Mouse (Mus musculus): Measurements from ENCODE around the gene Aqp11. TPM values are rescaled to one million over a fixed set of nuclear protein-coding genes. Genes with fewer than 3 reads are reported as not detected.

Aqp11 gene
- 1.2 TPM for total RNA-seq (2023)

DNA sequence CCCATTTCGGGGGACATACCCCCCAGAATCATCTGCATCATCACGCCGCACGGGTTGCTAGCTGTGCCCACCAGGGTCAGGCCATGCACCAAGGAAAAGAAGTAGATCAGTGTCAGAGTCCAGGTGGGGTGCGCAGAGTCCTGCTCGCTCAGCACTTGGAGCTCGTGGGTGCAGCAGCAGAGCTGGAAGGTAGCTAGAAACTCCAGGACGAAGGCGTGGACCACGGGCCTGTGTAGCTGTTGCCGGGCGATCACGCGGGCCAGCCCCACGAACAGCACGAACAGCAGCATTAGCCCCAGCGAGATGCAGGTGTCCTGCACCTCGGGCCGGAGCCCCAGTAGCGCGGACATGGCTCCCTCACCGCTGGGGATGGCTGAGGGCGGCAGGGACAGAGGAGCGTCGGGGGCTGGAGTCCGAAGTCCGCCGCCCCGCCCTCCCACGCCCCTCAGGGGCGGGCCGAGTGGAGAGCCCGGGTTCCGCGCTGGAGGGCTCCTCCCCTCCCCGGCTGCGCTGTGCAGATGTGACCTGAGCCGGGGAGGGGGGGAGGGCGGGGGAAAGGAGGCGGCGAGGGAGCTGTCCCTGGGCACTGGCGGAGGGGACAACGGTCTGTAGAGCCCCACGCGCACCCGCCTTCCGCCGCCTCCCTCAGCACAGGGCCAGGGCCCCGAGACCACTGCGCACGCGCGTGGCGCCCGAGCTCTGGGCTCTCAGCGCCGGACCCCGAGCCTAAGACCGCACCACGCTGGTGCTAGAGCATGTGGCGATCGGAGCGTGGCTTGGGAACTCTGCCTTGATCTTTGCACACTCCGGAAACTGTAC, at the start of gene Aqp11:
TSS of gene Aqp11 (minus strand) at position 652 of the 819 bp plus-strand sequence.

DNA sequence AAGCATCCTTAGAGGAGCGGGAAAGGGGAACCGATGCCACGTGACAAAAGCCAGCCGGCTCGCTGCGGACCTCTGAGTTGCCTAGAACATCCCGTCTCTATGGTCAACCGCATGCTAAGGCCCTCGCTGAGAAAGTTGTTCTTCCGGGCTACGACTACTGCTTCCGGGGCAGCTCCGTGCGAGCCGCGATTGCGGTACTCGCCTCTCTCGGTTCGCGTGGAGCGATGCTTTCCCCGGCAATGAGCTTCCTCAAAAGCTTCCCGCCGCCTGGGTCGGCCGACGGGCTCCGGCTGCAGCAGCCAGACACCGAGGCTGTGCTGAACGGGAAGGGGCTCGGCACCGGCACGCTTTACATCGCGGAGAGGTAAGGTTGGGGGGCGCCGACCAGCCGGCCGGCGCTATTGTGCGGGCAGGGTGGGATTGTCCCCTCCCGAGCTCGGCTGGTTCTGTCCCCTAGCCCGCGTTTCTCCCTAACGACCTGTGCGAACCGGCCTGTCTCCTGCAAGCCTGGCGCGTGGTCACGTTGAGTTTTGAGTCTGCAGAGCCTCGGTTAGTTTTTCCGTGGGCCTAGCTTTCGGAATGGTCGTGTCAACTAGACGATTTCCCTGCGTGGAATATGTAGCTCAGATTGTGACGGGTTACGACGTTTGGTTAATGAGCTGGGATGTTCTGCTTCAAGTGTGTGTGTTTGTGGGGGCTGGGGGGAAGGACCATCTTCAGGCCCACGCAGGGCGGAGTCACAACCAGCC, 41.4 kb downstream of the Aqp11 start, which contains the start of gene Clns1a:
TSS of gene Clns1a (plus strand) at position 129 of the 749 bp plus-strand sequence.

Other genes with a start within 250 kb of the Aqp11 start
- 16.0 TPM for gene Aamdc, start 158.8 kb downstream of the Aqp11 start, total RNA-seq (2023)
- gene Rsf1, start 158.4 kb downstream of the Aqp11 start, total RNA-seq (2023) = 79.3 TPM
- 50.1 TPM for gene Clns1a, start 41.7 kb downstream of the Aqp11 start, total RNA-seq (2023)
- gene Pak1, start 50.3 kb upstream of the Aqp11 start, total RNA-seq (2023) = 10.4 TPM
- gene Gdpd4, start 181.7 kb upstream of the Aqp11 start, total RNA-seq (2023) = not detected